Comparison of ENCODE assay signal across 8 mouse cellular contexts in genomic region chr12:110446290-110447170, GRCm38 (mm10). TPM values are rescaled to one million over a fixed set of nuclear protein-coding genes. Genes with fewer than 3 reads are reported as not detected.
A peak's percentile ranks its signal among the peaks of the same experiment; 100 is the strongest.
DNase-seq lines count a peak whose midpoint lies in the region; ATAC-seq lines count a peak whose summit lies in the region.

Gene Ppp2r5c, plus strand, starts transcription at chr12:110447120.

- peak; percentile 87 to 90 for ATAC-seq in hematopoietic stem cell, adult 5-6 weeks (replicated peaks in 1 of 2; ENCODE audit: insufficient read depth in 1 of 2, low FRiP score in 2 of 2, low TSS enrichment in 1 of 2, low read depth in 1 of 2, poor library complexity in 2 of 2, severe bottlenecking in 2 of 2)
- ATAC-seq in lung, embryonic 16.5 days (ENCODE audit: low read depth) = peak; percentile 98

- H3K4me1 ChIP-seq in lung, embryonic 16.5 days (replicated peaks; ENCODE audit: control insufficient read depth, insufficient read depth, low read length) = peaks cover 3% of the 10 kb centered on the region; the same call in 1 of the 2 replicates

- peak within 1 kb of the TSS; percentile 97 for H3K27ac ChIP-seq in lung, embryonic 16.5 days (ENCODE audit: low read length)

- peak within 1 kb of the TSS; percentile 85 for H3K4me3 ChIP-seq in lung, embryonic 16.5 days (ENCODE audit: low read length)

- H3K27me3 ChIP-seq in lung, embryonic 16.5 days (ENCODE audit: control insufficient read depth, insufficient read depth, low read depth, low read length) = no peaks in the 10 kb centered on the region

- H3K9ac ChIP-seq in lung, embryonic 16.5 days (ENCODE audit: low read length) = peak within 1 kb of the TSS; percentile 87

- WGBS in lung, embryonic 16.5 days = under 1% methylated on average over 60 of the region's 86 CpGs

- DNase-seq in MEL-GATA-1-ER (ENCODE audit: extremely low read depth, low read depth) = peak; percentile 57
- peak; percentile 94 for DNase-seq in cerebellum, adult 8-10 months
- peak; percentile 92 for DNase-seq in forelimb bud, embryonic 11.5 days (ENCODE audit: low read depth, low spot score)
- DNase-seq in layer of hippocampus, adult 9-10 months (ENCODE audit: low spot score) = peak; percentile 81
- DNase-seq in ovary, postnatal 10 days (ENCODE audit: low spot score) = peak; percentile 81
- peak; percentile 91 to 94 for DNase-seq in thymus, postnatal 10 days (ENCODE audit: low spot score in 2 of 2)

- no peaks in the 10 kb centered on the region for H3K36me3 ChIP-seq in lung, embryonic 16.5 days (ENCODE audit: control insufficient read depth, insufficient read depth, low read length)

- peak within 1 kb of the TSS; percentile 88 for H3K4me2 ChIP-seq in lung, embryonic 16.5 days (ENCODE audit: low read depth, low read length)

- no peaks in the 10 kb centered on the region for H3K9me3 ChIP-seq in lung, embryonic 16.5 days (ENCODE audit: control insufficient read depth, low read length)

RNA-seq across cellular contexts. Expression of gene Ppp2r5c, which starts in this region (rescaled TPM):
- total RNA-seq in hematopoietic stem cell, adult 5-6 weeks (2017) = 222 and 248 TPM in 2 replicates
- polyA plus RNA-seq in lung, embryonic 16.5 days (2015; fragmentation: Nextera tagmentation; extraction: Ambion mirVana) = 150 and 156 TPM in 2 replicates

Comparison
In these comparisons a context has a peak if more than half of its experiments do, and no peak if none do; other contexts are left out.
1. Peak in every context shown above with its lines: DNase-seq, ATAC-seq, H3K4me3 ChIP-seq and H3K27ac ChIP-seq.